Mouse (Mus musculus) 416B (cell line): ENCODE measurements around the gene Etv5.
"Not testable (repeated sequence)": the region's sequence is repeated elsewhere in the genome, so short reads cannot be mapped to it uniquely, and the experiment has no call there.

ENCODE experiments used
- DNase-seq: peaks from one replicate; pipeline ENCODE4 v3.0.0; 2011; ENCODE audit warnings: low read depth

Etv5 gene

DNA sequence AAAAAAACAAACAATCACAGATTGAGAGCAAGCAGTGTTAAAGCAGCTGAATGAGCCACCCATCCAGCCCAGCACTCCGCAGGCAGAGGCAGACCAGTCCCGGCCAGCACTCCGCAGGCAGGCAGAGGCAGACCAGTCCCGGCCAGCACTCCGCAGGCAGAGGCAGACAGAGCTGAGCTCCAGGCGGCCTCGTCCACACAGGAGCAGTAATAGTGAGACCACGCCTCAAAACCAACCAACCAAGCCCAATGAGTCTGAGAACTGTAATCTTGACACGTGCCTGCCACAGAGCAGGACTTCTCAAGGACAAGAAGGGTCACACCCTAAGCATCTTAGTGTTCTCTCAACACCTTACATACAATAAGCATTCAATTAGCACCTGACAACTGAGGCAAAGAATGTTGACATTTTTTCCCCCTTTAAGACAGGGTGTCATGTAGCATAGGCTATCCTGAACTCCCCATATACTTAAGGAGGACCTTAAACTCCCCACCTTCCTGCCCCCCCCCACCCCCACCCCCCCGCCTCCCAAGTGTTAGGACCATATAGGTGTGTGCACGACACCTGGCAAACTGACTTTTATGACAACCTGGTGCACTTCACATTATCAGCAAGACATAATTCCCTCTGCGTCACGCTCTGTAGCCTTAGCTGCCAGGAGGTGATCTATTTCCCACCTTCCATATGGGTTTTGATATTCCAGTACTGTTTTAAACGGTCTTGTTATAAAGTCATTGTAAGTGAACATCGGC is 44.2 kb downstream of the Etv5 start:
- DNase-seq = no peak

DNA sequence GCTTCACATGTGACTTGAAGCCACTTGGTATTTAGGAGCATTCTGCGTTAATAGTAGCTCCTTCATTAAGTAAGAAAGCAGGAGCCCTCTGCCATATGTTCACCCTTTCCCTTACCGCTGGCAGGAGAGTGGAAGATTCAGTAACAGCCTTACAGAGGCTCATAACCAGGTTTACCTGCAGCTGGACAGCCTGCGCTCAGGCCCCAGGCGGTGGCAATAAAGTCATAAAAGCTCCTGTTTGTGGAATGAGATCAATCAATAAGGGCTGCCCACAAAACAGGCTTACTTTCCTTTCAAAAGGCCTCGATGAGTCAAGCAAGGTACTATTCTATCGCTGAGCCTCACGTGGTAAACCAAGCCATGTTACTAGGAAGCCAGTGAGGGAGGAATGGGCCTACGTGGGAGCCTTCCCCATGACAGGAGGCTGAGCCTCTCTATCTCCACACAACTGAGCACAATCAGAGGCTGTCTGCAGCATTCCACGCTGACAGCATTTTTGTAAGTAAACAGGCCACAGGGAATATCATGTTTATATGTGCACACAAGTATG is 49.1 kb downstream of the Etv5 start:
- DNase-seq = no peak

DNA sequence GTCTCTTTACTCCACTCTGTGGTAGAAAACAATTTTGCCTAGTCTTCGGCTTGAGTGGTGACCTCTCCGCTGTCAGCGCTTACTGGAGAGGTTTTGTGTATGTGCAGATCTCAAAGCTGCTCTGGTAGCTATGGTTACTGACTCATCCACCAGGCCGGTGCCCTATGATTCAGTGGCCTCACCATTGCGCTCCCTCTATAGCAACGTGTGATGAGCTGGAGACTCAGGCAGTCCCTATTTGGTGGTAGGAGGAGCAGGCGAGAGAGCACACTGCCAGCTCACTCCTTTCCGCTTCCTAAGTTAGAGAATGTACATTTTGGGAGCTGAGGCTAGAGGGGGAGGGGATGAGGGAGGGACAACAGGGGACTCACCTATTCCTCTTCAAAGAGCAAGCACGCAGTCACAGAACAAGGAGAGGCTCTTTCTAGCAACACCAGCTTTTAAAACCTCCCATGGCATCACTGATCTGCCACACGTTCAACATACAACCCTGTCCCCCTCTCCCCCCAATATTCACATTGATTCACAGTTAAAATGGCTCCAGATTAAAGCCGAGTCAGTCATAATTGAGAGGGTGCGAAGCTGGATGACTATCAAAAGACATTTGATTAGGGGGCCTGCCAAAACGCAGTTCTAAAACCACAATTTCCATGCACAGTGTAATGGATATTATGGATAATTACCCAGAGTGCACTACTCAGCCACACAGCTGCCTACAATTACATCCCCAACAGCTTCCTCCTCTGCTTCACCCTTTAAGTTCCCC is 50.2 kb downstream of the Etv5 start:
- DNase-seq = peak; percentile 41

DNA sequence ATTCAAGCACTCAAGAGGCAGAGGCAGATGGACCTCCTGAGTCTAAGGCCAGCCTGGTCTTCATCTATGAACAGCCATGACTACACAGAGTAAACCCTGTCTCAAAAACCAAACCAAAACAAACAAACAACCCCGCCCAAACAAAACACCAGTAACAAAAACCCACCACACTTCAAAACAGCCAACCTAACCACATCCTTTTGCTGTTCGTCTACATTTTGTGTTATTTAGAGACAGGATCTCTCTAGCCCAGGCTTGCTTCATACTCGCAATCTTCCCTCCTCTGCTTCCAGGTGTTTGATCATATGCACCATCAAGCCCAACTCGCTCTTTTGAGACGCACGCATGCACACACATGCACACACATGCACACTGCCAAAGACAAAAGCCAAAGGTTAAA is 51.8 kb downstream of the Etv5 start:
- DNase-seq = no peak

DNA sequence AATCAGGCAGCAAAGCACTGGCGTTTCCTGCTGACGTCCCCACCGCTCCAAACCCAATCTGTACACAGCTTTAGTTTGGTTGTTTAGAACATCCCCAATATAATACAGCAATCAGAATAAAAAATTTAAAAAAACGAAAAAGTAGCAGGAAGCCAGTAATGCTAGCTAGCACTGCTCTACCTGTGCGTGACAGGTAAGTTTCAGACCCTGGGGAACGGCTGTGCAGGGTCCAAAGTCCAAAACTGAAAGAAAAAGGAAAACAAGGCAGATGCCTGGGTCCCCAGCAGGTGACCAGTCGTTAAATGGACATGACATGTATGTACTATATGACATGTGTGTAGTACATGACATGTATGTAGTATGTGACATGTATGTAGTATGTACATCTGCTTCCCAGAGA is 57.5 kb downstream of the Etv5 start:
- not testable (repeated sequence) for DNase-seq

DNA sequence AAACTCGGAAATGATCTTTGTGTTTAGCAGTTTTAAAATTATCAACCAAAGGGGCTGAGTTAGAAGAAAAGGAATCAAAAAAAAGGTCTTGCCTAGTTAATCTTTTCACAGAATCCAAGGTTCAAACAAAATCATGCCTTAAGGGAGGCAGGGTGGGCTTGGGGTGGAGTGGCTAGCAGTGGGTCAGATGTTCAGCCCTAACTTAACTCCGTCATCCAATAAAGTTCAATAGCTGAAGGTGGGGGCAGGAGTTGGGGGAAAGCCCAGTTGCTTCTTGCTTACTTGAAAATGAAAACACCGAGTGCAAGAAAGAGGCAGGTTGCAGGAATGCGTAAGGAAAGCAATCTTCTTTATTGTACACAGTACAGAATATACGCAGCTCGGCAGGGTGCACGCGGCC is 58.5 kb downstream of the Etv5 start:
- no peak for DNase-seq

DNA sequence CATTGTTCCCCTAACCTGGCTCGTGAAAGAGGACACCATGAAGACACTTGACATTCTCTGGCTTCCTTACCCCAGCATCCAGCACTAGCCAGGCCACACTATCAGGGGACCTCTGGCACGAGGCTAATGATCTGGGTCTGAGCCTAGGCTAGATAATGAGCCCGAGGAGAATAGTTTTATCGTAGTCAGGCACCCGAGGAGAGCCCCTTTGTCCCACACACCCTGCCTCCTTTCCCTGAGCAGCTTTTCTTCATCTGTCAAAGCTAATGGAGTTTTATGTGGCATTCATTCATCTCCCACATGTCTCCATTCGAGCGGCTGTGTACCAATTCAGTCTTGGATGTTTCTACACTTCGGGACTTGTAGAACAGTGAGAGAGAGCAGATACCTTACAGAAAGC is 59.5 kb downstream of the Etv5 start:
- DNase-seq = no peak

DNA sequence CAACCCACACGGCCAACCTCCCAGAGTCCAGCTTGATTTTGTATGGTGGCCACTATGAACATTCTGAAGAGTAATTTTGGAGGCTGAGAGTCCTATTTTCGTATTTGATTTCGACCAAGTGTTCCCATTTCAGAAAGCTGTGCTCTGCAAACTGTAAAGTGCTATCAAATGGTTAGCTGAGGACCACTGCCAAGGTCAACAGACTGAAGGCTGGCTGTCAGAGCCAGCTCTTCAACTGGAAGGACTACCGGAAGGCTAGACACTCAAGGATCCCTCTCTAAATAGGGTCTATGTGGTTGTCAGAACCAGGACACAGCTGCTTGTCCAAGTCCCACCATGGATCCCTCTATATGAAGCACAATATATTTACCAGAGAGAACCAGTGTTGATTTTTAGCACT is 60.2 kb downstream of the Etv5 start:
- no peak for DNase-seq

DNA sequence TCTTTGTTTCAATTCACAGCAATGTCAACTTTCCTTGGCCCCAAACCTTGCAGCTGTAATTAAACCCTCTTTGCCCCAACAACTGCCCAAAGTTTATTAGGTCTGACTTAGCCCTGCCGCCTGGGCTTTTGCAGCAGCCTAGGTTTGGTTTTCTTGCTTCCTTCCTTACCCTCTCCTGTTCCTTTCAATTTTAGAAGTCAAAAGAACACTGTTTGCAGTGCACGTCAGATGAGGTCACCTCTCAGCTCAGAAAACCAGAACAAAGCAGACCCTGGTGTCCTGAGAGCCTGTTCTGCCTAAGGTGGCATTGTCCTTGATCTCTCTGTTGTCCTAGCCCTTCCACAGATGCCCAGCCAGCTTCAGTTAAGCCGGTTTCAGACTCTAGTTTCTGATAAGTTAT is 61.8 kb downstream of the Etv5 start:
- peak; percentile 18 for DNase-seq

DNA sequence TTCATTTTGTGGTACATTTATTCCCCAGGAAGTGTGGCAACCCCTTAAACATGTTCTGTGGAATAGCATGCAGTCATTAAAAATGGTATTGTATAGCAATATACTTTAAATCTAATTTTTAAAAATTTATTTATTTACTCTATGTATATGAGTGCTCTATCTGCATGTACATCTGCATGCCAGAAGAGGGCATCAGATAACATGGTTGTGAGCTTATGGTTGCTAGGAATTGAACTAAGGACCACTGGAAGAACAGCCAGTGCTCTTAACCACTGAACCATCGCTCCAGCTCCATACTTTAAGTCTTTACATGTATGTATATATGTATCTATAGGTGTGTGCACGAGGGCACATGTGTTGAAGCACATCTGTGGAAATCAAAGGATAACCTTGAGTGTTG is 64.6 kb downstream of the Etv5 start:
- DNase-seq = peak; percentile 65

DNA sequence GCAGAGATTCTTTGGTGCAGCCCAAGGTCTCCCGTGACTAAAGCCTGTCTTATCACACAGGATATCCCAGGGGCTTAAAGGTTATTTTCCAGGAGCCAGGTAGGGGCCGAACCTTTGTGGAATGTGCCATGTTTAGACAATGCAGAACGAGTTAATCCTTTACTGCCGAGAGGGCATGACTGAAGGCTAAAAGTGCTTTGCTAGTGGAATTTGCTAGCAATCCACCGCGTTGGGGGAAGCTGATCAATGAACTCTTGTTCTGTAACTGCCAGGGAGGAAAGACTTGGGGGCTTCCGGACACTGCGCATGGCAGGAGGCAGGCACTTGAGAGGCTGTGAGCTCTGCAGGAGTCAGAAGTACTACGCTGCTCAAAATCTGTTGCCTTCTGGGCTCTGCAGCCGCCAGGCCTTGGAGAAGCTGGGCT is 66.8 kb downstream of the Etv5 start:
- no peak for DNase-seq

DNA sequence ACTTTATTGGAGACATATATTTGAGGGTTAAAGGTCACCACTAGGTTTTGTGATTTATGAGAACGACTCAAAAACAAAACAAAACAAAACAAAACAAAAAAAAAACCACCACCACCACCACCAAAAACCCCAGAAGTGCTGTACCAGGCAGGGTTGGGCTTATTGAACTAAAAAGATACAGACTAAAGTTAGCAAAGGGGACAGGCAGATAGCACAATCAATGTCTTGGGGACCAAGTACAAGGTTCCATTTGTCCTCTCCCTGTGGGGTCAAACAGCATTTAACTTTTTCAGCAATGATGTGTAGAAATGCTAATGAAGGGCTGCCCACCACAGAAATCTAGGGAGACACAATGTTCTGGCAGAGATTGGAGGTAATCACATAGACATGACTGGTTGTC is 67.3 kb downstream of the Etv5 start:
- DNase-seq = no peak

DNA sequence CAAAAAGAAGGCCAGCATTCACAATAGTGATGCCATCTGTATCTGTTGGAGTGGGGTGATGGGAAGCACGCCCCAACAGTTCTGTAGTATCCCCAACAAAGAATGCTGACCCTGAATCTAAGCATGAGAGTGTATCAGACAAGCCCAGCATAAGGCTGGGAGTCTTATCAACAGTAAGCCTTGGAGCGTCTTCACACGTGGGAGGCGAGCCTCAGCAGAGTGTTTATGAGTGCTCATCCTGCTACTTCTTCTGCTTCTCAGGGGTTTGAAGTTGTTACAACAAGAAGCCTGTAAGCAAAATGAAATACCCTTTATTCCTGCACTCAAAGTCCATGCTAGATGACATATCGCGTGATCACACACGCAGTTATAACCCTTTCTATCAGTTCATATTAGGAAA is 72.4 kb downstream of the Etv5 start:
- DNase-seq = no peak

DNA sequence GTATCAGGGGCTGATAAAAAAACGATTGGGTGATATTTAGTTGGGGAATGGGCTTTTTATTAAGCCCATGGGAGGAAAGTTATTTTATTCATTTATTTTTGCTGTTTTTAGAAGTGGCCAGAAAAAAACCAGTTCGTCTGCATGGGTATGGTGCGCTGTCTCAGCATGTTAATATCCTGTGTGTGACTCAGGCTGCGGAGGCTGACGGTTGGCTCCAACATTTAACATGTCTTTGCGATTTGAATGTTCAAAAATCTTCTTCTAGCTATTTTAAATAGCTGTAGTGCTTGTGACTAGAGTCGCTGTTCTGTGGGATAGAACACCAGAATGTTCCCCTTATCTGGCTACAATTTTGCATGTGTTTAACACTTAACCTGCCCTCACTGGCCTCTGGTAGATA is 73.5 kb downstream of the Etv5 start:
- no peak for DNase-seq

DNA sequence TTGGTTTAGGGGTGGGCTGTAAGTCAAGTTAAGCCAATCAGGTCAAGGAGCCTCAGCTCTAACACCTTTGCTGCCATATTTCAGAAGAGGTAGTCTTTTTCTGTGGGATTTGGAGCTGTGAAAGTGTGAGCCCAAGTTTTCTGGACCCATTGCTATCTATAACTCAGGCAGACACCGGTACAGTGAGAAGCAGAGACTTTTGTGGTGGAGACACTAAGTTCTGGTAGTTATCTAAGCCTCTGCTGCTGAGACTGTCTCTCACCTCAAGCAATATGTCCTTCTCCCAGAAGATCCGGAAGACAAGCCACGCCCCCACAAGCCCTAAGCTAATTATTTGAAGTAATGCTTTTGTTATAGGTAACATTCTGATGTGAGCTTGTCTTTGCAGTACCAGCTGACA is 73.9 kb downstream of the Etv5 start:
- no peak for DNase-seq

DNA sequence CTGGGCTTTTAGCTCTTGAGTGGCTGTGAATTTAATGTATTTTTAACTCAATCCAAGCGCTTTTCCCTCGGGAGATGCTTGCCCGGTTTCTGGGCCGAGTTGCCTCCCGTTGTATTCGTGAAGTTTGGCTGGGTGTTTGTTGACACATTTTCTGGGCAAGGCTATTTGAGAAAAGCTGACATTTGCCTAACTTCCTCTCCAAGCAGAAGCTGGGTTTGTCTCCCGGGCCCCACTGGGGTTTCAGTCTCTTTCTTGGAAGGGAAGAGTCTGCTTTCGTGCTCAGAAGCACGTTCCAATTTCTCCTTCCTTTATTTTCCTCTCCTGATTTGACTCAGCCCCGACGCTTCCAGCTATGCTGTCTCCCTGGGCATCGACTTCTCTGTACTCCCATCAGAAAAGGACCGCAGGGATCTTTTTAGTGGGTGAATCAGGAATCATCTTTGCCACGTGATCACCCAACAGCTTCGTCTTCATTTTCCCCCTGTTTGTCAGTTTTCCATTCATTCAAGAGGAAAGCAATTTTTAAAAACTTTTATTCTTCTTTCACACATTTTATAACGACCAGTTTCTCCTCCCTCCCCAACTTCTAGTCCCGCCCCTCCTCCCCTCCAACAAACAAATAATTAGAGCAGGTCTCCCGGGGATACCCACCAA is 80.7 kb downstream of the Etv5 start:
- DNase-seq = no peak

DNA sequence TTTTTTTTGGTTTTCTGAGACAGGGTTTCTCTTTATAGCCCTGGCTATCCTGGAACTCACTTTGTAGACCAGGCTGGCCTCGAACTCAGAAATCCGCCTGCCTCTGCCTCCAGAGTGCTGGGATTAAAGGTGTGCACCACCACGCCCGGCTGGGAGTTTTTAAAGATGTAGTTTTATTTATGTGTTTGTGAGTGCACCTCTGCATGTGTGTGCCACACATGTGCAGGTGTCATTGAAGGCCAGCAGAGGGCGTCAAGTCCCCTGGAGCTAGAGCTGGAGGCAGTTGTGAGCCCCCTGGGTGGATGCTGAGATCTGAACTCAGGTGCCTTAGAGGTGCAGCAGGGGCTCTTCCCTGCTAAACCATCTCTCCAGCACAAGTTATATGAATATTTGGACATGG is 85.3 kb downstream of the Etv5 start:
- not testable (repeated sequence) for DNase-seq

DNA sequence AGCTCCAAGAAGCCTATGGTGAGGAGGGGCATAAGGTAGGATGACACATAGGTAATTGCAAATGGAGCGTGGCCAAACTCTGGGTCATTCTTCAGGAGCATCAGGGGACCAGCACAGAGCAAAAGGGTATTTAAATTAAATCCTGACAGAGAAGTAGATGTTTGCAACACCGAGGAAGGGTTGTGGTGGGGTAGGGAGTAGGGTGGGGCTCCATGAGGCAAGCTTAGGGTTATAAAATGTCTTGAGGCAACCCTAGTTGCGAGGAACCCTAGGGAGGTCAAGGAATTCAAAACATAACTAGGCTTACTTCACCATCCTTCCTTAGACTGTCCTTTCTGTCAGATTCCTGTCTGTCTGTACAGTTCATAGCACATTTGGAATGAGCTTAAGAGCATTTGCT is 85.9 kb downstream of the Etv5 start:
- DNase-seq = peak; percentile 20

DNA sequence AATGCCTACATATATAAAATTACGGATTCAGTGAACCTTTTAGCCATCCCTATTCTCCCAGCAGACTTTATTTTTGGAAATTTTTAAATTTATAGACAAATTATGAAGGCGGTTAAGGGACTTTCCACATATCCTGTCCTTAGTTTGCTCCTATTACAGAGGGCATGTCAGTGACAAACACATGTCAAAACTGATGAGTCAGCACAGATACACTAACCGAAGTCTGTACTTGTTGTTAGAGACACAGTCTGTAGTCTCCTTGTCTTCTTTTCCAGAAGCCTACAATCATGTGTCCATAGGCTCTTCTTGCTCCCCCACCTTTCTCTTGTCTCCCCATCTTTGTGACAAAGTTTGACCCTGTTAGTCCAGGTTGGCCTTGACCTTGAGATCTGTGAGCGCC is 88.3 kb downstream of the Etv5 start:
- DNase-seq = peak; percentile 41

DNA sequence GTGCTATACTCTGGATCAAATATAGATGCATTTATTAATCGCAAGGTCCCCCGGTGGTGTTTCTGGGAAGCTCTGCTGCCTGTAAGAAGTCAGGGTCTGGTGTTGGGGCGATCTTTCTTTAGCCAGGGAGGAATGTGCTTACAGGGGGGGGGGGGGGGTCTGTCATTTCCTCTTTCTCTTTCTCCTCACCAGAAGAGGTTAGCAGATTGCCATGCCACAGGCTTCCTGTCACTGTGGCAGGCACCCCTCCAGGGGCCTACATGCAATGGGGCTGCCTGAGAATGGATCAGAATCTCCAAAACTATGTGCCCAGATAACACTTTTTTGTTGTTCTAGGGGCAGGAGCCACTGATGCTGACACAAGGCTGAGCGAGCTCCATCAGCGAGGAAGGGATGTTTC is 89.7 kb downstream of the Etv5 start:
- peak; percentile 66 for DNase-seq

DNA sequence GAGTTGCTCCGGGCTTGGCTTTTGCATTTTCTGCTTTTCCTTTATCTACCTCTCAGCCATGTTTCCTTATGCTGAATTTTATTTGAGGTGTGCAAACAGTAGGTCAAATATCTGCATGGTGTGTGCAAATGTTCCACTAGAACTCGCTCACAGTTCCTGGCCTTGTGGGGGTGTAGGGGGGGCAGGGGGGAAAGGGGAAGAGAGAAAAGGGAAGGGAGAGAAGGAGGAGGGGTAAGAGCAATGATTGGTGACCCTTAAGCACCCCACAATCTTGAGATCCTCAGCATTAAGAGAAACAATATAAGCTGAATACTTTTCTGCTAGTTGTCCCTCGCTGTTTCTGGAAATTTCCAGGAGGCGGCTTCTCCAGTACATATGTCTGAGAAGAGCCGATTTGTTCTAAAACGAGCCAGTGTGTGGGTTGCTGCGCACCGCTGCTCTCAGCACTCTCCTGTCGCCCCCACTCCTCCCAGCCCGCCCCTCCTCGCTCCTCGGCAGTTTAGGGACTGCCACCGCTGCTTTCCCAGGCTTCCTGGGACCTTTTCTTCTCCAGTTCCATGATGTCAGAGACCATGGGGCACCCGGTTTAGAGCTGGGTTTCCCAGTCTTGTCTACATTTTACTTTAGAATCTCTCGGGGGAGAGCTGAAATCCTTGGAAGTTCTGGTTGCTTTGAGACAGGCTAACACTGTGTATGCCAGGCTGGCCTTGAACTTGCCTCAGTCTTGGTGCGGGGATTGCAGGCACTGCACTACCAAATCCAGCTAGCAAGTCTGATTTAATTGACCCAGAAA is 90.8 kb downstream of the Etv5 start:
- no peak for DNase-seq

DNA sequence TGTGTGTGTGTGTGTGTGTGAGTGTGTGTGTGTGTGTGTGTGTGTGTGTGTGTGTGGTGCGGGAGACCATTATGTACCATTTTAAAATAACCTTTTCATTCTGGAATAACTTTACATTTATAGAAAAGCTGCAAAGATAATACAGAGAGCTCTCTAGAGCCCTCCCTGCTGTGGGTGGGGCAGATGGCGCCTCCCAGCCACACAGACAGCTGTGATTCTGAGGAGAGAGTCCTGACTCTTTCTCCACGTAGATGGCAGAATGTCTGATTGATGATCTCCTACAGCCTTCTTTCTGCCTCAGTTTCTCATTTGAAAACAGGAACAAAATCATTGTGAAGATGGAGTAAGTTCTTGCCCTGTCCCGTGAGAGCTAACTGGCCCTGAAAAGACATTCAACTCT is 91.5 kb downstream of the Etv5 start:
- DNase-seq = no peak
